Mouse (Mus musculus): ENCODE measurements around the gene Sorl1. TPM values are rescaled to one million over a fixed set of nuclear protein-coding genes. Genes with fewer than 3 reads are reported as not detected.

The Sorl1 gene
- polyA plus RNA-seq, 1 experiment from 2014 or later: 7.1 TPM

DNA sequence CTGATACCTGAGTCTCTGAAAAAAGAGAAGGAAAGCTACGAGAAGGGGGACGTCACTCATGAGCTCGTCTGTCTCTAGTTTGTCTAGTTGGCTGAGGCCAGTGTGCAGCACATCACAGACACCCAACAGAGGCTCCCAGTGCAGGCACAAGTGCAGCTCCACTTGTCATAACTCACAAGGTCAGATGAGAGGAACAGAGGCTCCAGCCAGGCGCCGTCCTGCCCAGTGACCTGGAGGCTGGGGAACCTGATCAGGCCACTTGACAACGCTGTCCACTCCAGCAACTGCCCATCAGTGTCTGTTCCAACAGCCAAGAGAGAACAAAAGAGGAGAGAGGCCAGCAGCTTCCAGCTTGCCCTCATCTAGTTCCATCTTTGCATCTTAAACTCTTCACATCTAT, 201.7 kb downstream of the Sorl1 start:
- no peaks in the 10 kb centered on the region for H3K36me3 ChIP-seq (ENCODE audit: control insufficient read depth, insufficient read depth, low read length)
- TF ChIP-seq EP300 (optimal IDR thresholded peaks at IDR 0.05) (no peak), CTCF (IDR thresholded peaks at IDR 0.05; ENCODE audit: low read depth) (no peak)
- H3K27ac ChIP-seq (replicated peaks): no peak overlapping the region
- ATAC-seq (ENCODE audit: low FRiP score, low TSS enrichment): no peak
- no peaks in the 10 kb centered on the region for H3K27me3 ChIP-seq (ENCODE audit: control insufficient read depth, insufficient read depth, low read length)
- 90% methylated on average over 6 of the region's 6 CpGs for WGBS
- no peak overlapping the region for H3K9ac ChIP-seq (ENCODE audit: low read length)
- H3K4me2 ChIP-seq (replicated peaks; ENCODE audit: low read depth): no peak overlapping the region
- no peak for DNase-seq (ENCODE audit: low spot score)
- no peaks in the 10 kb centered on the region for H3K4me1 ChIP-seq (replicated peaks; ENCODE audit: control insufficient read depth, insufficient read depth)
- no peak overlapping the region for H3K4me3 ChIP-seq (ENCODE audit: low read depth, low read length)
- H3K9me3 ChIP-seq (ENCODE audit: control insufficient read depth, low read length): no peaks in the 10 kb centered on the region

DNA sequence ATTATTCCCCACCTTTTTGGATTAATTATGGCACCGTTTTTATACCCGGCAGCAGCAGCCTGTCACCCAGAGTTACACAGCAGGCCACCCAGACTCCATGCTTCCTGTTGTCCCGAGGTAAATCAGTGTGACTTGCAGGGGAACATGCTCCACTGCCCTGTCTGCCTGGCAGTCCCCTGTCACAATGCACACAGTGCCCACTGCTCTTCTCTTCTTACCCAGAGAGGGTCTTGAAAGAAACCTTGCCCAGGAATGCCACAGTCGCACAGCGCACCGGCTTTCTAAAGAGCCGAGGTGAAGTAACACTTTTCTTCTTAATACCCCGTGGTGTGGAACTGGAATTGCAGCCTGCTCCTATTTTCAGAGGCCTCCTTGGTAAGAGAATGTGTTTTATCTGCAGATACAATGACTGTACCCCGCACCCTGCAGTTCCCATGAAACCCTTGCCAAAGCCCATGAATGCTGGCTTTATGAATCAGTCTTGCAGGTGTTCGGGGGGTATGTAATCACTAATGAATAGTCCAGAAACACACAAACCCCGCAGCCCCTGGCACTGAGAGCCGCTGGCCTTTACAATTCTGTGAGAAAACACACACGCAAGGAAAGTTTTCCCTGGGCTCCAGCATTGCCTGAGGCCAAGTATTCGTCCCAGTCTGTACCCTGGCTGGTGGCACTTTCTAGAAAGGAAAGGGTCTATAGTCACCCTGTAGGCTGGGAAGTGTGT, 205.3 kb downstream of the Sorl1 start:
- Histone ChIP-seq H3K4me2 (replicated peaks; ENCODE audit: low read depth) (no peak overlapping the region), H3K27me3 (ENCODE audit: control insufficient read depth, insufficient read depth, low read length) (no peaks in the 10 kb centered on the region), H3K27ac (replicated peaks) (no peak overlapping the region), H3K36me3 (ENCODE audit: control insufficient read depth, insufficient read depth, low read length) (no peaks in the 10 kb centered on the region), H3K9me3 (ENCODE audit: control insufficient read depth, low read length) (no peaks in the 10 kb centered on the region), H3K4me3 (ENCODE audit: low read depth, low read length) (no peak overlapping the region), H3K9ac (ENCODE audit: low read length) (no peak overlapping the region), H3K4me1 (replicated peaks; ENCODE audit: control insufficient read depth, insufficient read depth) (no peaks in the 10 kb centered on the region)
- WGBS: 55% methylated on average over 14 of the region's 14 CpGs
- DNase-seq (ENCODE audit: low spot score) (peak; percentile 20), ATAC-seq (ENCODE audit: low FRiP score, low TSS enrichment) (0 out of 2 replicates have a peak, but pooled peaks have one; percentile 26)
- TF ChIP-seq CTCF (IDR thresholded peaks at IDR 0.05; ENCODE audit: low read depth) (no peak), EP300 (optimal IDR thresholded peaks at IDR 0.05) (no peak)

DNA sequence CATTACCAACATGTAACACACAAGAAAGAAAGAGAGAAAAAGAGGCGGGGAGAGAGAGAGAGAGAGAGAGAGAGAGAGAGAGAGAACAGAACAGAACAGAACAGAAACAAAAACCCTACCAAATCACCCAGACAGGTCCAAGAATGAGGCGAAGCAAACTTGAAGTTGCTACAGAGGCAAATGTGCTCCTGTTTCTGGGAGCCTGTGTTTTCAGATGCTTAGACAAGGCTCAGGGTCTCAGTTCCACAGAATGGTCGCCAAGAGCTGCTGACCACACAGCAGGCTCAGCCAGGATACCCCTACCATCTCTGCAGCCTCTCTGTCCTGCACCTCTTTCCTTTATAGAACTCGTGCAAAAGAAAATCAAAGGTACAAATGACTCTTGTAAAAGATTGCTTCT, 205.9 kb downstream of the Sorl1 start:
- WGBS: 58% methylated on average over 4 of the region's 4 CpGs
- Histone ChIP-seq H3K4me3 (ENCODE audit: low read depth, low read length) (no peak overlapping the region), H3K27me3 (ENCODE audit: control insufficient read depth, insufficient read depth, low read length) (no peaks in the 10 kb centered on the region), H3K4me1 (replicated peaks; ENCODE audit: control insufficient read depth, insufficient read depth) (no peaks in the 10 kb centered on the region), H3K9ac (ENCODE audit: low read length) (no peak overlapping the region), H3K27ac (replicated peaks) (no peak overlapping the region), H3K36me3 (ENCODE audit: control insufficient read depth, insufficient read depth, low read length) (no peaks in the 10 kb centered on the region), H3K9me3 (ENCODE audit: control insufficient read depth, low read length) (no peaks in the 10 kb centered on the region), H3K4me2 (replicated peaks; ENCODE audit: low read depth) (no peak overlapping the region)
- TF ChIP-seq CTCF (IDR thresholded peaks at IDR 0.05; ENCODE audit: low read depth) (no peak), EP300 (optimal IDR thresholded peaks at IDR 0.05) (no peak)
- ATAC-seq (ENCODE audit: low FRiP score, low TSS enrichment) (no peak), DNase-seq (ENCODE audit: low spot score) (no peak)

DNA sequence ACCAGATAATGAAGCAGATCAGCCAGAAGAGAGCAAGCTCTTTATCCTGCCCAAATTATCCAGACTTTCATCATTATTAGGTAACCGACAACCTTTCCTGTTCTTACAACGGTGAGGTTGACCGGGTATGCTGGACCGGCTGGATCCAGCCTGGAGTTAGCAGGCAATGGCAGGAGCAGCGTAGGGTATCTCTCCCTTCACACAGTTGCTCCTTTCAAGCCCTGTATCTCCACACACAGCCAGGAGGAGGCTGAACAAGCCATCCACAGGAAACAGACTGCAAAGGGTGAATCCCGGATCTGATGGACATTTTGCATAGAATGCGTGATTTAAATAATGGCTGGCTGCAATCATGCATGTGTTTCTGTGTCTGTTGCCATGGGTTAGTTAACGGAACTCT, 208.5 kb downstream of the Sorl1 start:
- no peak overlapping the region for H3K9ac ChIP-seq (ENCODE audit: low read length)
- no peaks in the 10 kb centered on the region for H3K9me3 ChIP-seq (ENCODE audit: control insufficient read depth, low read length)
- no peaks in the 10 kb centered on the region for H3K36me3 ChIP-seq (ENCODE audit: control insufficient read depth, insufficient read depth, low read length)
- WGBS: 86% methylated on average over 8 of the region's 8 CpGs
- H3K27ac ChIP-seq (replicated peaks): no peak overlapping the region
- no peaks in the 10 kb centered on the region for H3K4me1 ChIP-seq (replicated peaks; ENCODE audit: control insufficient read depth, insufficient read depth)
- no peak for TF ChIP-seq EP300 (optimal IDR thresholded peaks at IDR 0.05)
- no peak for TF ChIP-seq CTCF (IDR thresholded peaks at IDR 0.05; ENCODE audit: low read depth)
- H3K27me3 ChIP-seq (ENCODE audit: control insufficient read depth, insufficient read depth, low read length): no peaks in the 10 kb centered on the region
- DNase-seq (ENCODE audit: low spot score) (no peak), ATAC-seq (ENCODE audit: low FRiP score, low TSS enrichment) (no peak)
- no peak overlapping the region for H3K4me3 ChIP-seq (ENCODE audit: low read depth, low read length)
- no peak overlapping the region for H3K4me2 ChIP-seq (replicated peaks; ENCODE audit: low read depth)

Other genes with a start within 250 kb of the Sorl1 start
- 104 and 110 TPM in 2 replicates for gene Sc5d, start 140.0 kb upstream of the Sorl1 start, polyA plus RNA-seq (2015; fragmentation: Nextera tagmentation; extraction: Ambion mirVana)

All from stomach, postnatal 0 days (tissue).